Mouse (Mus musculus) adrenal gland, postnatal 36 days (tissue): ENCODE results near the gene Acap1. TPM values are rescaled to one million over a fixed set of nuclear protein-coding genes. Genes with fewer than 3 reads are reported as not detected.
"Not testable (repeated sequence)": the region's sequence is repeated elsewhere in the genome, so short reads cannot be mapped to it uniquely, and the experiment has no call there.

Source experiments
- DNase-seq, 2 experiments: peaks; one replicate each; pipeline ENCODE4 v3.0.0; 2021; ENCODE audit warnings: mixed read lengths in 1 of 2
- total RNA-seq, 2 experiments: library from RNA; stranded (reverse); gene quantifications; 2 replicates each; pipeline ENCODE4 v1.2.3; 2021

Acap1 gene
- total RNA-seq, 2 experiments from 2014 or later, result 0.23 to 0.89 TPM

DNA sequence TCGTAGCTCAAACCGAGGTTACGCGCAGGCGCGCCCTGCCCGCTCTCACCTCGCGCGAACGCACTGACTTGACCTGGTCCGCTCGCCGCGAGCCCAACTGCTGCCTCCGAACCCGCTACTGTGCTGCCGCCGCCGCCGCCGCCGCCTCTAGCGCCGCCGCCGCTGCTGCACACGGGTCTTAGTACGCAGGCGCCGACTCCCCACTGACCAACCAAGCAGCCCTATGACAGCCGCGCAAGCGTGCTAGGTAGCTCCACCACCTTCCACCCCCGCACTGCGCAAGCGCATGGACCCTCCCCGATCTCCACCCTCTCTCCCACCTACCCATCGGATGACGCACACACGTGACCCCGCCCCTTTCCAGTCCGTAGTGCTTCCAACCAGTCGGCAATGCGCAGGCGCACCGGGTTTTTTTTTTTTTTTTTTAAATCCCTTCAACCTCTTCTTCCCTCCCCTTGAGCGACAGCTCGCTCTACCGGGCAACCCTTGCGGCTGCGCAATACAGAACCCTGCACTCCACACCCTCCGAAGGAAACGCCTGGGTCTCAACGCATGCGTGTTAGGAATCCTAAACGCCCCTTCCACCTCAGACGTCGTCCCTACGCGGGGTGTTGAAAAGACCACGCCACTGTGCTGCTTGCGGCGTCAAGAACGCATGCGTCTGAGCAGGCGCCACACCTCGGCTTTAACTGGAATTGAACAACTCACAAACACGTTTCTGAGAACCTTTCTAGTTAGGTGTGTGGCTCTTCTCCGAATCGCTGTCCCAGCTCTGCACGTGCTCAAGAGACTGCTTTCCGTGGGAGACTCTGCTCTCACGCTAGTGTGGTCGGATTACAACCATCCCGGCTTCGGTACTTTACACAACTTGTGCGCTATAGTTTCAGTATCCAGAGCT, 26.0 kb upstream of the Acap1 start, which contains the start of gene Eif5a:
Gene Eif5a, minus strand, starts transcription at position 845 of the 898 bp plus-strand sequence.
- DNase-seq, result peak; percentile 100

DNA sequence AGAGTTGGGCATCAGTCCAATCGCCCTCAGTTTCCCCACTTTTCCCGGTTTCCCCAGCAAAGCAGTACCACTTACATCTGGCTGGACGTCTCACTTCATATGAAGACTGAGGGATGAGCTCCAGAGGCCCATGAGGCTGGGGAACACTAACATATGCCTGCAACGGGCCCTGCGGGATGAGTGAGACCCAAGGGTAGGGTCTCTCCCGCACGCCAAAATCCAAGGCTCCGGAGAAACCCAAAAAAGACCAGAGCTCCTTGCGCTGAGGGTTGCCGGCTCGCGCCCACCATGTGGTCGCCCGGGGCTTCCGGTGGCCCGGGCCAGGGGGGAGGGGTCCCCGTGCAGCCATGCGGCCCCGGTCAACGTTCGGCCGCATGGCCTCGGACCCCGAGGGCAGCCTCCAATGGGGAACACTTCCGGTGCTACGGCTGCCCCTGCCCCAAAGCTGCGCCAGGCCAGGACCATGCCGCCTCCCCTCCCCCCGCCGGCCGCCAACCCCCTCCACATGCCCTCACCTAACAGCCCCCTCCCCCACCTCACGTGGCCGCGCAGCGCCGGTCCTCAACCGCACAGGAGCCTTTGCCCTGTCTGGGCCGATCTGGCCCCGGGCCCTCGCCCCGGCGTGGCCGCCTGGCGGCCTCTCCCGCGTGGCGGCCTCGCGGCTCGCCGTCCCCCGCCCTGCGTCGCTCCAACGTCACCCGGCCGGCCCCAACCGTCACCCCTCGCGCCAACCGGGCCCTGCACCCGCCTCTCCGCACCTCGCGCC, 25.1 kb upstream of the Acap1 start:
- peak; percentile 52 to 74 for DNase-seq

DNA sequence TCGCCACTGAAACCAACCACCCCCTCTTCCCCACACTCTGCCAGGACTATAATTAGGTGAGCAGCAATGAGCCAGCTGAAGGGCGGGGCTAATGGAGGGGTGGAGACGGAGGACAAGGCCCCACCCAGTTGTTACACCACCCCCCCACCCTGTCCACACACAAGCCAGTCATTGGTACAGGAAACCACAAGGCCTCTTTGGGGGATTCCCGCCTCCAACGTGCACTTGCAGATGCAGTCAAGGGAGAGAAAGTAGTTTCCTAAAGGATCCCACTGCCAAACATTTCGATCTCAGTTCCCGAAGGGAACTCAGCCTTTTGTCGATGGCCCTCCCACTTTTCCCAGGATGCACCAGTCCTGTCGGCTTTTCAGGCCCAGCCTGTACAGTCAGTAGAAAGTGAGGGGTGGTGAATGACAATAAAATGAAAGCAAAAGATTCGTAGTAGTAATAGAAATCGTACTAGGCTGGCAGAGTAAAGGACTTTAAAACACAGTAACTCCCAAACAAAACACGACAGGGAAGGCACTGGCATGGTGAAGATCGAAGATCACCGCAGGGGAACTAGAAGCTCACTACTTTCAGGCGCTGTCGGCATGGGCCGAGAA, 24.4 kb upstream of the Acap1 start:
- peak; percentile 87 to 92 for DNase-seq

- no peak for DNase-seq
These were observed 23.7 kb upstream of the Acap1 start for GRCm38 (mm10) chr11:69919053-69919452.

DNA sequence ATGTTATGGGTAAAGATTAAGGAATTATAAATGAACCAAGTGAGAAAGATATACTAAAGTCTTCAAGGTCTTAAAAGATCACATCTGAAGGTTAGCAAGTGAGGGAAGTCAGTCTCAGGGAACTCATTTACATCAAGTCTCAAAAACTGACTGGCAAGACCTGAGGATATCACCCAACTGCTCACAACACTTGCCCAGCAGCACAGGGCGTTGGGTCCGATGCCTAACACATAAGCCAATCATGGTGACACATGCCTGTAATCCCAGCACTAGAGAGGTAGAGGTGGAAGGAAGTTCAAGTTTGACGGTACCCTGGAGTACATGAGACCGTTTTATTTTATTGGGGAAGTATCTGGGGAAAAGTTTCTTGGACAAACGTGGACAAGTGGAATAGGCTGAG, 22.8 kb upstream of the Acap1 start:
- no peak for DNase-seq

GRCm38 (mm10) chr11:69917379-69917948, 22.1 kb upstream of the Acap1 start:
- no peak for DNase-seq

DNA sequence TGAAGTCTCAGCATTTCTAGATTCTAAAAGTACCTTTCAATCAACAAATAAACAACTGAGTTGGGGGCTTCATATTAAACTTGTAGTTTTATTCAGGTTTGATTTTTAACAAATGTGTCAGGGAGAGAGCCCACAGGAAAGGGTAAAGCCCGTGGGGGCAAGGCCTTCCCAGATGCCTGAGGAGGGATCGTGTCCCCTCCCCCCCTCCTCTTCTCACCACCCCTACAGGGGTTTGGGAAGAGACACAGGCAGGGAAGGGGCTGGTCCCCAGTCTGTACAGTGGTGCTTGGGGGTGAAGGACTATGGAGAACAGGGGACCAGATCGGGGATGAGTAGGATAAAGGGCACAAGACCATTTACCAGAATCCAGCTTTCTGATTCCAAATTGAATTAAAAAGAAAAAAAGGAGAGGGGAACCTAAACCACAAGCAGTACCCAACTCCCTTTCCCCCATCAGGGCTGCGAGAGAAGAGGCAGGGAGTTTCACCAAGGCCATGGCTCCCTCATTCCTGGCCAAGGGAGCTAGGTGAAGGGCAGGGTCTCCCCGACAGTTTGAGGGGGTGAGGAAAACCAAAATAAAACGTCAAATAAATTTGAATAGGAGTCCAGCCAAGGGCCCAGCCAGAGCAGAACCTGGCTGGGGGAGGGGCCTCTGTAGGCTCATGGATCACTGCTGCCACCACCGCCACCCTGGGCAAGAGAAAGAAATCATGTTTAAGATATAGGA, 21.5 kb upstream of the Acap1 start:
- DNase-seq, result not testable (repeated sequence)

DNA sequence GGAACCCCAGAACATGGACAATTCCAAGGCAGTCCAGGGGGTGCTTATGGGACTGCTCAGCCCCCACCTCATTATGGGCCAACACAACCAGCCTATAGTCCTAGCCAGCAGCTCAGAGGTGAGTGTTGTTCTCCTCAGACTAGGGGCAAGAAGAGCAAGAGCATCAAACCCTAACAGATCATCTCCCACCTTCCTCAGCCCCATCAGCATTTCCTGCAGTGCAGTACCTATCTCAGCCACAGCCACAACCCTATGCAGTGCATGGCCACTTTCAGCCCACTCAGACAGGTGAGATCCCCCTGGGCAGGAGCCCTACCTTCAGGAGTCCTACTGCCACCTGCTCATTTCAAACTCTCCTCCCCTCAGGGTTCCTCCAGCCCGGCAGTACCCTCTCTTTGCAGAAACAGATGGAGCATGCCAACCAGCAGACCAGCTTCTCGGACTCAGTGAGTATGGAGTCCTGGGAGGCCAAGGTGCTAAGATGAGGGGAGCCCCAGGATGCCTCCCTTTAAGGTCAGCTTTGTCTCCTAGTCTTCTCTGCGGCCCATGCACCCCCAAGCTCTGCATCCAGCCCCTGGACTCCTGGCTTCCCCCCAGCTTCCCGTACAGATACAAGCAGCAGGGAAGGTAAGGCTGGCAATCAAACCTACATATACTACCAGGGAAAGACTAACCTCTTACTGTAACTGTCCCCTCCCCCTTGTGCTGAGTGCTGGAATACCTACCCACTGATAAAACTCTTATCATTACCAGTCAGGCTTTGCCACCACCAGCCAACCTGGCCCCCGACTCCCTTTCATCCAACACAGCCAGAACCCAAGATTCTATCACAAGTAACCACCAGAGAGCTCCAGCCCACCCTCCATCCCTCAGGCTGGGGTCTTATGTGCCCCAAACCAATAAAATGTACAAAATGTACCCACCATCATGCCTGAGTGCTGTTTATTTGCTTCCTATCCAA, 20.6 kb upstream of the Acap1 start:
- DNase-seq, result no peak

DNA sequence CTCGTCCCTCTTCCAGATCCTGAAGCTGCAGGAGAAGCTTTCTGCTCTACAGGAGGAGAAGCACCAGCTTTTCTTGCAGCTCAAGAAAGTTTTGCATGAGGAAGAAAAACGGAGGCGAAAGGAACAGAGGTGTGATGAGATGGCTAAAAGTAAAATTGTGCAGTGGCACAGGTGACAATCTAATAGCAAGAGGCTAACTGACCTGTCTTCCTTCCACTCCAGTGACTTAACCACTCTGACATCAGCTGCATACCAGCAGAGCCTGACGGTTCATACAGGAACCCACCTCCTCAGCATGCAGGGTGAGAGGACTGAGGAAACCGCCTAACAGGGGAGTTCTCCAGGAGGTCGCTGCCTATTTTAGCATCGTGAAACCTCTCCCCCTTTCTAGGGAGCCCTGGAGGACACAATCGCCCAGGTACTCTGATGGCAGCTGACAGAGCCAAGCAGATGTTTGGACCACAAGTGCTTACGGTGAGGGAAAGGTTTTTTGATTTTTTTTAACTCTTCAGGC, 19.6 kb upstream of the Acap1 start:
- DNase-seq, result no peak

DNA sequence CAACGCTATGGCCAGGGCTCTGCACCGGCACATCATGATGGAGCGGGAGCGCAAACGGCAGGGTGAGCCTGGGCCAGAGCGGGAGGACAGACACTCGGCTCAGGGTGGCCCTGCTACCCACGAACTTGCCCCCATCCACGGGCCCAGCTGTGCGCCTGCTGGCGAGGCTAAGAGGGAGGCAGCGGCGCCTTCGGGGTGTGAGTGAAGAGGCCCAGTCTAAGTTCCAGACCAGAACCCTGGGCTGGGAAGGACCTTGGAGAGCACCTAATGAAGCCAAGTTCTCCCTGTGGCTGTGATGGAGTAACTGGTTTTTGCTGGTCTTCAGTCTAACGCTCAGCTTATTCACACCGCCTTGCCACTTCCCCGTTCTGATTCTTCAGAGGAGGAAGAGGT, 19.0 kb upstream of the Acap1 start:
- peak in 1 of 2 experiments; percentile 49 for DNase-seq

DNA sequence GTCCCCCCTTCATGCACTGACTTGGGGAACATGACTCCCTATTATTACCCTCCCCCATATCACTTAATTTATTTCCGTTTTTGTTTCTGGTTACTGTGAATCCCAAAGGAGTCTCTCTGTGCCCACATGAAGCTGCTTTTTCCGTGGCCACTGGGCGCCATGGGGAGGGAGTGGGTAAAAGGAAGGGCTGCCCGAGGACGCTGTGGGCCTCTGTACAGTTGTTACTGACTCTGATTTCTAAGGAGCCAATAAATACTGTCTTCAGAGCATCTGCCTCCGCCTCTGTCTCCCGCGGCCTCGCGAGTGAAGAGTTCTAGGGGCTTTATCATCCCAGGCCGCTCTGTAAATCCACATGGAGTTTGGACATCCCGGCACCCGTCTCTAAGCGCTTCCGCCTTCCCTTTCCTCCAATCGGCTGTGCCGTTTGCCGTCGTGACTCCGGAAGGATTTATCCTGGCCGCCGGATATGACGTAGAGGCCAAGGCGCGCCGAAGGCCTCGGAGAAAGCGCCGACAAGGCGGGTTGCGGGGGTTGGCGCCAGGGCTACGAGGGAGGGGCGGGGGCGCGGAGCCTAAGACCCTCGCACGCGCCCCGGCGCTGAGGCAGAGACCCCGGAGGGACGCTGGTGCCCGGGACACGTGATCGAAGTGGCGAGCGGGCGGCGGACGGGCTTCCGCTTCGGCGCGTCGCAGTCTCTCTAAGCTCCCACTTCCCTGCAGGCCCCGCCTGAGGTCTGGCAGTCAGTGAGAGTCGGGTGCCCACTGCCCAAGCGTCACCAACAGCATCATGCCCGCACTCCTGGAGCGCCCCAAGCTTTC, 18.4 kb upstream of the Acap1 start, which contains the start of gene Gps2:
Gene Gps2, plus strand, starts transcription at position 335 of the 818 bp plus-strand sequence.
- DNase-seq, result peak; percentile 93 to 94

DNA sequence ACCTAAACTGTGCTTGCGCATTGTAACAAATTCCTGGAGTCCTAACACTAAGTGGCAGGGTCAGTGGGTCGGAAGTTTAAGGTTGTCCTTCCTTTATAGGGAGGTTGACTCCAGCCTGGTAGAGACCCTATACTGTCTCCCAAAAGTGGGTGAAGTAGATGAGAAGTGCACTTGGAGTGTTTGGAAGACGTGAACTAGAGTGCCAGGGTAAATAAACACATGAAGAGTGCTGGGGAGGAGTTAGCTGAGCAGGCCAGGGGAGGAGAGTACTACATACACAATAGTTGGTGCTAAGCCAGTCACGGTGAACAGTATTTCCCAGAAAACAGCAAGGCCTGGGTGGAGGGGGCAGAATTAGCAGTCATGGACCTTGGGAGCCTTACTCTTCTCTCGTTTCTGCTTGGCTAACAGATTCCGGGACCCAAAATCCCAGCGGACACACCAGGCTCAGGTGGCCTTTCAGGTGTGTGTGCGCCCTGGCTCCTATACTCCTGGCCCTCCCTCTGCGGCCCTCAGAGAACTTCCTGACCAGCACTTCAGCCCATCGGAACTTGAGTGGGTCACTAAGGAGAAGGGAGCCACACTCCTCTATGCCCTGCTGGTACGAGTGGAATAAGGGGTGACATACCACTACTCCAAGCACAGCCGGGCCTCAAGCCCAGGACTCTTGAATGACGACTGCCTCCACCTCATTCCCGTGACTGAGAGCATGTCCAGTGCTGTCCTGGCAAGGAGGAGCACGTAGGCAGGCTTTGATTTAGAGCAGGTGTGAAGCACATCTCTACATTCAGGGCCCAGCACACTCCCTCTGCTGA, 17.6 kb upstream of the Acap1 start:
- DNase-seq, result no peak

- DNase-seq, result no peak
These were observed 16.4 kb upstream of the Acap1 start for GRCm38 (mm10) chr11:69911701-69912100.

- DNase-seq, result no peak
These were observed 15.6 kb upstream of the Acap1 start for GRCm38 (mm10) chr11:69910781-69911560.

- no peak for DNase-seq
These were observed 14.8 kb upstream of the Acap1 start for GRCm38 (mm10) chr11:69910177-69910576.

- no peak for DNase-seq
These were observed 13.8 kb upstream of the Acap1 start for GRCm38 (mm10) chr11:69909174-69909573.

DNA sequence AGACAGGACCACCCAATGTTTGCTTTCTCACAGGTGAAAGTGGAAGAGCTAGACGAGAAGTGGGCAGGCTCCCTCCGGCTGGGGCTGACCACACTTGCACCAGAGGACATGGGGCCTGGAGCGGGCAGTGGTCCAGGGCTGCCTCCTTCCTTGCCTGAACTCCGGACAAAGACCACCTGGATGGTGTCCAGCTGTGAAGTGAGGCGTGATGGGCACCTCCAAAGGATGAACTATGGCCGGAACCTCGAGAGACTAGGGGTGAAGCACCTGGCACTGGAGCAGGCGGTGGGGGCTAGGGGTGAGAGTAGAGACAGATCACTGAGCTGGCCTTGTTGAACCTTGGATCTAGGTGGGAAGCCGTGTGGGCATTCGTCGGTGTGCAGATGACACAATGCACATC, 13.3 kb upstream of the Acap1 start:
- no peak for DNase-seq
